In genomic region chr11:60182116-60182670, GRCm38 (mm10) we compare ENCODE assay signal across 8 mouse cellular contexts. TPM values are rescaled to one million over a fixed set of nuclear protein-coding genes. Genes with fewer than 3 reads are reported as not detected.
DNase-seq lines count a peak whose midpoint lies in the region; ATAC-seq lines count a peak whose summit lies in the region.
"Had no signal": no experiment of that assay in that cellular context is flagged by ENCODE, and none has a peak within 500 bp of the region (broad histone marks: within the 10 kb centered on the region; RNA-seq: fewer than 3 reads in every experiment).

No protein-coding gene starts in this region.

- H3K4me3 ChIP-seq in liver, embryonic 12.5 days: no peak overlapping the region
- no peak overlapping the region for H3K4me3 ChIP-seq in liver, embryonic 11.5 days (ENCODE audit: low read depth, low read length)
- H3K4me3 ChIP-seq in forebrain, embryonic 12.5 days (replicated peaks): no peak overlapping the region
- H3K4me3 ChIP-seq in intestine, embryonic 16.5 days (ENCODE audit: low read length): no peak overlapping the region

- no peak for DNase-seq in liver, embryonic 11.5 days (ENCODE audit: low spot score)
- DNase-seq in retina, embryonic 14.5 days (ENCODE audit: low spot score): peak; percentile 19
- DNase-seq in spleen, adult 12 weeks (ENCODE audit: low spot score): no peak
- DNase-seq in c-Kit-positive CD71-positive TER-119-positive erythroid progenitor cells, embryonic 14.5 days (ENCODE audit: low spot score): no peak

- H3K9me3 ChIP-seq in liver, embryonic 12.5 days (replicated peaks): no peaks in the 10 kb centered on the region
- no peaks in the 10 kb centered on the region for H3K9me3 ChIP-seq in liver, embryonic 11.5 days (ENCODE audit: control insufficient read depth, low read length)
- no peaks in the 10 kb centered on the region for H3K9me3 ChIP-seq in forebrain, embryonic 12.5 days
- no peaks in the 10 kb centered on the region for H3K9me3 ChIP-seq in intestine, embryonic 16.5 days (ENCODE audit: control insufficient read depth, low read length)

- 75% methylated on average over 12 of the region's 12 CpGs for WGBS in liver, embryonic 12.5 days (ENCODE audit: insufficient replicate concordance)
- 79% methylated on average over 12 of the region's 12 CpGs for WGBS in liver, embryonic 11.5 days
- WGBS in forebrain, embryonic 12.5 days: 83% methylated on average over 12 of the region's 12 CpGs
- whole genome bisulfite sequencing in intestine, embryonic 16.5 days: 73% methylated on average over 12 of the region's 12 CpGs

- no peak overlapping the region for H3K4me2 ChIP-seq in liver, embryonic 12.5 days
- no peak overlapping the region for H3K4me2 ChIP-seq in liver, embryonic 11.5 days
- H3K4me2 ChIP-seq in forebrain, embryonic 12.5 days: no peak overlapping the region; the same call in 1 of the 2 replicates
- no peak overlapping the region for H3K4me2 ChIP-seq in intestine, embryonic 16.5 days (ENCODE audit: low read depth, low read length)

- 0 out of 2 replicates have a peak overlapping the region, but pooled peaks have one; percentile 22 for H3K27ac ChIP-seq in liver, embryonic 12.5 days
- H3K27ac ChIP-seq in liver, embryonic 11.5 days (ENCODE audit: low read depth, low read length): no peak overlapping the region
- H3K27ac ChIP-seq in forebrain, embryonic 12.5 days: peak overlapping the region; percentile 81
- peak overlapping the region; percentile 7; the same call in 1 of the 2 replicates for H3K27ac ChIP-seq in intestine, embryonic 16.5 days (ENCODE audit: low read length)
- H3K27ac ChIP-seq: liver, embryonic 14.5 days had no signal

- H3K36me3 ChIP-seq in liver, embryonic 12.5 days: peaks cover 38% of the 10 kb centered on the region
- H3K36me3 ChIP-seq in liver, embryonic 11.5 days (ENCODE audit: control insufficient read depth, insufficient read depth, low read length): peaks cover 22% of the 10 kb centered on the region
- H3K36me3 ChIP-seq in forebrain, embryonic 12.5 days (replicated peaks): peaks cover 22% of the 10 kb centered on the region
- H3K36me3 ChIP-seq in intestine, embryonic 16.5 days (ENCODE audit: control insufficient read depth, insufficient read depth, low read length): peaks cover 9% of the 10 kb centered on the region

- H3K27me3 ChIP-seq in liver, embryonic 12.5 days (replicated peaks): peaks cover 3% of the 10 kb centered on the region
- no peaks in the 10 kb centered on the region for H3K27me3 ChIP-seq in liver, embryonic 11.5 days (replicated peaks; ENCODE audit: control insufficient read depth, insufficient read depth, low read length)
- no peaks in the 10 kb centered on the region for H3K27me3 ChIP-seq in forebrain, embryonic 12.5 days
- no peaks in the 10 kb centered on the region for H3K27me3 ChIP-seq in intestine, embryonic 16.5 days (replicated peaks; ENCODE audit: control insufficient read depth, insufficient read depth, low read length)

- no peak for ATAC-seq in liver, embryonic 12.5 days
- ATAC-seq in liver, embryonic 11.5 days (replicated peaks; ENCODE audit: low FRiP score): no peak
- no peak for ATAC-seq in forebrain, embryonic 12.5 days (ENCODE audit: low FRiP score)
- no peak for ATAC-seq in intestine, embryonic 16.5 days

- H3K4me1 ChIP-seq in liver, embryonic 12.5 days: peaks cover 98% of the 10 kb centered on the region
- H3K4me1 ChIP-seq in liver, embryonic 11.5 days (replicated peaks; ENCODE audit: control insufficient read depth, insufficient read depth, low read length): peaks cover 80% of the 10 kb centered on the region
- peaks cover 79% of the 10 kb centered on the region for H3K4me1 ChIP-seq in forebrain, embryonic 12.5 days
- peaks cover 85% of the 10 kb centered on the region for H3K4me1 ChIP-seq in intestine, embryonic 16.5 days (ENCODE audit: control insufficient read depth, insufficient read depth, low read length)

- H3K9ac ChIP-seq in liver, embryonic 12.5 days: no peak overlapping the region
- H3K9ac ChIP-seq in liver, embryonic 11.5 days (ENCODE audit: low read depth, low read length): no peak overlapping the region
- peak overlapping the region; percentile 9 for H3K9ac ChIP-seq in forebrain, embryonic 12.5 days
- H3K9ac ChIP-seq in intestine, embryonic 16.5 days (ENCODE audit: low read depth, low read length): no peak overlapping the region
- H3K9ac ChIP-seq: liver, embryonic 14.5 days had no signal

RNA-seq across cellular contexts. Expression of gene Srebf1, which starts 40.2 kb away (rescaled TPM):
- polyA plus RNA-seq in liver, embryonic 12.5 days (2016; fragmentation: Nextera tagmentation; extraction: Ambion mirVana): 45.7 and 50.9 TPM in 2 replicates
- 78.2 and 78.7 TPM in 2 replicates for polyA plus RNA-seq in liver, embryonic 11.5 days (2014; fragmentation: Nextera tagmentation; extraction: Ambion mirVana)
- 58.0 and 58.1 TPM in 2 replicates for polyA plus RNA-seq in forebrain, embryonic 12.5 days (2016; fragmentation: Nextera tagmentation; extraction: Ambion mirVana)
- polyA plus RNA-seq in intestine, embryonic 16.5 days (2015; fragmentation: Nextera tagmentation; extraction: Ambion mirVana): 81.0 and 95.2 TPM in 2 replicates
